Mouse (Mus musculus): ENCODE results near the gene Reep6.
"Not testable (repeated sequence)": the region's sequence is repeated elsewhere in the genome, so short reads cannot be mapped to it uniquely, and the experiment has no call there.

The Reep6 gene

GRCm38 (mm10) chr10:80324120-80325037 is 5.4 kb upstream of the Reep6 start:
- DNase-seq (ENCODE audit: low read depth in 1 of 2, low spot score in 2 of 2), result no peak

GRCm38 (mm10) chr10:80325045-80325444 is 4.7 kb upstream of the Reep6 start:
- DNase-seq (ENCODE audit: low read depth in 1 of 2, low spot score in 2 of 2), result no peak

- no peak for DNase-seq (ENCODE audit: low read depth in 1 of 2, low spot score in 2 of 2)
These were observed 331 bp downstream of the Reep6 start for GRCm38 (mm10) chr10:80330084-80330483.

GRCm38 (mm10) chr10:80330888-80331287 is 1.1 kb downstream of the Reep6 start:
- no peak for DNase-seq (ENCODE audit: low read depth in 1 of 2, low spot score in 2 of 2)

GRCm38 (mm10) chr10:80331636-80332524 is 2.1 kb downstream of the Reep6 start:
- DNase-seq (ENCODE audit: low read depth in 1 of 2, low spot score in 2 of 2), result no peak

- no peak for DNase-seq (ENCODE audit: low read depth in 1 of 2, low spot score in 2 of 2)
These were observed 2.8 kb downstream of the Reep6 start for GRCm38 (mm10) chr10:80332525-80332989.

- no peak for DNase-seq (ENCODE audit: low read depth in 1 of 2, low spot score in 2 of 2)
These were observed 6.5 kb downstream of the Reep6 start for GRCm38 (mm10) chr10:80336263-80336662.

- DNase-seq (ENCODE audit: low read depth in 1 of 2, low spot score in 2 of 2), result peak; percentile 43 to 79
These were observed 10.4 kb downstream of the Reep6 start for GRCm38 (mm10) chr10:80339941-80340750.

GRCm38 (mm10) chr10:80341026-80341425 is 11.3 kb downstream of the Reep6 start:
- no peak for DNase-seq (ENCODE audit: low read depth in 1 of 2, low spot score in 2 of 2)

- DNase-seq (ENCODE audit: low read depth in 1 of 2, low spot score in 2 of 2), result no peak
These were observed 11.9 kb downstream of the Reep6 start for GRCm38 (mm10) chr10:80341491-80342304.

GRCm38 (mm10) chr10:80342305-80342748 is 12.6 kb downstream of the Reep6 start:
- no peak for DNase-seq (ENCODE audit: low read depth in 1 of 2, low spot score in 2 of 2)

- DNase-seq (ENCODE audit: low read depth in 1 of 2, low spot score in 2 of 2), result no peak
These were observed 13.1 kb downstream of the Reep6 start for GRCm38 (mm10) chr10:80342749-80343424.

- no peak for DNase-seq (ENCODE audit: low read depth in 1 of 2, low spot score in 2 of 2)
These were observed 13.7 kb downstream of the Reep6 start for GRCm38 (mm10) chr10:80343425-80343895.

GRCm38 (mm10) chr10:80344131-80344661 is 14.4 kb downstream of the Reep6 start:
- DNase-seq (ENCODE audit: low read depth in 1 of 2, low spot score in 2 of 2), result no peak

- no peak for DNase-seq (ENCODE audit: low read depth in 1 of 2, low spot score in 2 of 2)
These were observed 15.4 kb downstream of the Reep6 start for GRCm38 (mm10) chr10:80345122-80345521.

GRCm38 (mm10) chr10:80345929-80346328 is 16.2 kb downstream of the Reep6 start:
- DNase-seq (ENCODE audit: low read depth in 1 of 2, low spot score in 2 of 2), result not testable (repeated sequence)

- DNase-seq (ENCODE audit: low read depth in 1 of 2, low spot score in 2 of 2), result no peak
These were observed 17.8 kb downstream of the Reep6 start for GRCm38 (mm10) chr10:80347514-80347967.

GRCm38 (mm10) chr10:80348244-80348781 is 18.6 kb downstream of the Reep6 start, which contains the start of gene Adamtsl5:
Gene Adamtsl5, minus strand, starts transcription at chr10:80348412.
- peak in 1 of 2 experiments; percentile 66 for DNase-seq (ENCODE audit: low read depth in 1 of 2, low spot score in 2 of 2)
